Mouse (Mus musculus) MEL (cell line): Measurements from ENCODE around the gene Psrc1. TPM values are rescaled to one million over a fixed set of nuclear protein-coding genes. Genes with fewer than 3 reads are reported as not detected.

Experiments used
- DNase-seq: peaks from one replicate; pipeline ENCODE4 v3.0.0; 2011; ENCODE audit warnings: low read depth, low spot score
- H3K27ac ChIP-seq: 2 replicates; pipeline ENCODE4 v1.5.1; 2012; ENCODE audit warnings: low read depth, mild to moderate bottlenecking, control low read depth, low read length, moderate library complexity; ENCODE audit not compliant: control insufficient read depth
- H3K27me3 ChIP-seq, 2 experiments: fragments of 150-350 bp in 1 of 2; sonication (generic) in 1 of 2; 2 replicates each; pipeline ENCODE4 v1.6.1; 2012; ENCODE audit warnings: low read length in 2 of 2, mild to moderate bottlenecking in 2 of 2, improper control_type of control experiment in 1 of 2, moderate library complexity in 1 of 2; ENCODE audit not compliant: insufficient read depth in 2 of 2, control insufficient read depth in 1 of 2
- H3K36me3 ChIP-seq, 2 experiments: 2 replicates each; pipeline ENCODE4 v1.6.1; 2012 to 2014; ENCODE audit warnings: low read length in 2 of 2, improper control_type of control experiment in 1 of 2, inconsistent platforms in 1 of 2, mild to moderate bottlenecking in 1 of 2; ENCODE audit not compliant: insufficient read depth in 2 of 2, control insufficient read depth in 1 of 2
- H3K4me1 ChIP-seq, 2 experiments: fragments of 150-350 bp in 1 of 2; sonication (generic) in 1 of 2; 2 replicates each; pipeline ENCODE4 v1.6.1; 2012; ENCODE audit warnings: low read length in 2 of 2, improper control_type of control experiment in 1 of 2, mild to moderate bottlenecking in 1 of 2; ENCODE audit not compliant: insufficient read depth in 2 of 2, control insufficient read depth in 1 of 2
- H3K4me3 ChIP-seq, 2 experiments: fragments of 150-350 bp in 1 of 2; sonication (generic) in 1 of 2; 2 replicates each; pipeline ENCODE4 v1.5.1; 2012; ENCODE audit warnings: low read depth in 2 of 2, low read length in 2 of 2, mild to moderate bottlenecking in 2 of 2, moderate library complexity in 2 of 2, control low read depth in 1 of 2, improper control_type of control experiment in 1 of 2; ENCODE audit not compliant: control insufficient read depth in 1 of 2, insufficient read depth in 1 of 2
- H3K79me2 ChIP-seq: 2 replicates; pipeline ENCODE4 v1.6.1; 2012; ENCODE audit warnings: mild to moderate bottlenecking, low read length, moderate library complexity; ENCODE audit not compliant: control insufficient read depth, poor library complexity, insufficient read depth
- H3K9ac ChIP-seq: 2 replicates; pipeline ENCODE4 v1.6.1; 2012; ENCODE audit warnings: low read depth, mild to moderate bottlenecking, control low read depth, low read length, moderate library complexity; ENCODE audit not compliant: control insufficient read depth, poor library complexity, severe bottlenecking
- H3K9me3 ChIP-seq: fragments of 150-350 bp; sonication (generic); replicated peaks from 2 replicates; pipeline ENCODE4 v1.6.1; 2012; ENCODE audit warnings: mild to moderate bottlenecking, low read length, improper control_type of control experiment, moderate library complexity; ENCODE audit not compliant: insufficient read depth
- BHLHE40 ChIP-seq: IDR thresholded peaks from 2 replicates; pipeline ENCODE4 v1.6.1; 2012; ENCODE audit warnings: low read depth, mild to moderate bottlenecking, inconsistent platforms, low read length, improper control_type of control experiment, borderline replicate concordance
- CHD1 ChIP-seq: IDR thresholded peaks from 2 replicates; pipeline ENCODE4 v1.6.1; 2012; ENCODE audit warnings: low read depth, mild to moderate bottlenecking, inconsistent platforms, low read length, improper control_type of control experiment
- CHD2 ChIP-seq: IDR thresholded peaks from 2 replicates; pipeline ENCODE4 v1.6.1; 2011; ENCODE audit warnings: low read length, improper control_type of control experiment
- E2F4 ChIP-seq: IDR thresholded peaks from 2 replicates; pipeline ENCODE4 v1.6.1; 2011; ENCODE audit warnings: low read depth, low read length, improper control_type of control experiment, borderline replicate concordance
- ELF1 ChIP-seq: IDR thresholded peaks from 2 replicates; pipeline ENCODE4 v1.6.1; 2014; ENCODE audit warnings: low read depth, mild to moderate bottlenecking, inconsistent platforms, low read length, improper control_type of control experiment, moderate library complexity
- EP300 ChIP-seq, 2 experiments: IDR thresholded peaks; 2 replicates each; pipeline ENCODE4 v1.6.1; 2011; ENCODE audit warnings: improper control_type of control experiment in 2 of 2, low read length in 2 of 2, low read depth in 1 of 2, mild to moderate bottlenecking in 1 of 2
- ETS1 ChIP-seq: IDR thresholded peaks from 2 replicates; pipeline ENCODE4 v1.6.1; 2012; ENCODE audit warnings: low read depth, mild to moderate bottlenecking, inconsistent platforms, low read length, improper control_type of control experiment, moderate library complexity
- GABPA ChIP-seq: IDR thresholded peaks from 2 replicates; pipeline ENCODE4 v1.6.1; 2012; ENCODE audit warnings: low read depth, mild to moderate bottlenecking, inconsistent platforms, low read length, improper control_type of control experiment, moderate library complexity
- HCFC1 ChIP-seq: IDR thresholded peaks from 2 replicates; pipeline ENCODE4 v1.6.1; 2012; ENCODE audit warnings: low read depth, mild to moderate bottlenecking, inconsistent platforms, low read length, improper control_type of control experiment, moderate library complexity
- JUND ChIP-seq: IDR thresholded peaks from 2 replicates; pipeline ENCODE4 v1.6.1; 2011; ENCODE audit warnings: low read depth, mild to moderate bottlenecking, improper control_type of control experiment, low read length
- KAT2A ChIP-seq: conservative IDR thresholded peaks from 2 replicates; pipeline ENCODE4 v1.6.1; 2012; ENCODE audit warnings: low read depth, low read length, improper control_type of control experiment, inconsistent platforms
- MAFK ChIP-seq: IDR thresholded peaks from 2 replicates; pipeline ENCODE4 v1.6.1; 2011; ENCODE audit warnings: low read depth, mild to moderate bottlenecking, low read length, improper control_type of control experiment, borderline replicate concordance
- MAX ChIP-seq: IDR thresholded peaks from 2 replicates; pipeline ENCODE4 v1.6.1; 2011; ENCODE audit warnings: low read length, improper control_type of control experiment
- MYC ChIP-seq: IDR thresholded peaks from 2 replicates; pipeline ENCODE4 v1.6.1; 2011; ENCODE audit warnings: low read depth, mild to moderate bottlenecking, low read length, improper control_type of control experiment, moderate library complexity
- NELFE ChIP-seq: IDR thresholded peaks from 2 replicates; pipeline ENCODE4 v1.6.1; 2011; ENCODE audit warnings: low read depth, low read length, improper control_type of control experiment
- NRF1 ChIP-seq: IDR thresholded peaks from 2 replicates; pipeline ENCODE4 v1.6.1; 2014; ENCODE audit warnings: low read depth, mild to moderate bottlenecking, inconsistent platforms, low read length, improper control_type of control experiment, moderate library complexity; ENCODE audit not compliant: poor library complexity, insufficient read depth, severe bottlenecking
- POLR2A ChIP-seq, 2 experiments: IDR thresholded peaks; 2 replicates each; pipeline ENCODE4 v1.6.1; 2011 to 2012; ENCODE audit warnings: low read length in 2 of 2, mild to moderate bottlenecking in 2 of 2, control low read depth in 1 of 2, improper control_type of control experiment in 1 of 2, low read depth in 1 of 2, moderate library complexity in 1 of 2; ENCODE audit not compliant: control insufficient read depth in 1 of 2, insufficient read depth in 1 of 2, poor library complexity in 1 of 2
- POLR2AphosphoS5 ChIP-seq: IDR thresholded peaks from 2 replicates; pipeline ENCODE4 v1.6.1; 2012; ENCODE audit warnings: low read depth, borderline replicate concordance, mild to moderate bottlenecking, inconsistent platforms, low read length, moderate library complexity, mixed read lengths
- RCOR1 ChIP-seq: IDR thresholded peaks from 2 replicates; pipeline ENCODE4 v1.6.1; 2012; ENCODE audit warnings: low read depth, mild to moderate bottlenecking, inconsistent platforms, low read length, improper control_type of control experiment
- SIN3A ChIP-seq: IDR thresholded peaks from 2 replicates; pipeline ENCODE4 v1.6.1; 2012; ENCODE audit warnings: low read length, improper control_type of control experiment, inconsistent platforms
- TBP ChIP-seq: IDR thresholded peaks from 2 replicates; pipeline ENCODE4 v1.8.0; 2011; ENCODE audit warnings: low read depth, low read length, improper control_type of control experiment
- TCF12 ChIP-seq: IDR thresholded peaks from 2 replicates; pipeline ENCODE4 v1.6.1; 2014; ENCODE audit warnings: low read depth, mild to moderate bottlenecking, inconsistent platforms, low read length, improper control_type of control experiment, moderate library complexity
- USF2 ChIP-seq, 2 experiments: IDR thresholded peaks; 2 replicates each; pipeline ENCODE4 v1.6.1; 2011 to 2012; ENCODE audit warnings: improper control_type of control experiment in 2 of 2, low read length in 2 of 2, borderline replicate concordance in 1 of 2, inconsistent platforms in 1 of 2, low read depth in 1 of 2, mild to moderate bottlenecking in 1 of 2; ENCODE audit not compliant: insufficient read depth in 1 of 2
- ZC3H11A ChIP-seq: IDR thresholded peaks from 2 replicates; pipeline ENCODE4 v1.6.1; 2012; ENCODE audit warnings: low read depth, mild to moderate bottlenecking, inconsistent platforms, low read length, improper control_type of control experiment
- ZKSCAN1 ChIP-seq: IDR thresholded peaks from 2 replicates; pipeline ENCODE4 v1.6.1; 2012; ENCODE audit warnings: low read depth, mild to moderate bottlenecking, inconsistent platforms, low read length, improper control_type of control experiment, moderate library complexity
- ZMIZ1 ChIP-seq: IDR thresholded peaks from 2 replicates; pipeline ENCODE4 v1.6.1; 2012; ENCODE audit warnings: low read depth, mild to moderate bottlenecking, inconsistent platforms, low read length, improper control_type of control experiment, moderate library complexity
- ZNF384 ChIP-seq: IDR thresholded peaks from 2 replicates; pipeline ENCODE4 v1.6.1; 2012; ENCODE audit warnings: low read depth, mild to moderate bottlenecking, inconsistent platforms, low read length, improper control_type of control experiment
- polyA plus RNA-seq, 2 experiments: library from polyadenylated mRNA; stranded (reverse) in 1 of 2; unstranded in 1 of 2; fragments of >175 nt in 1 of 2; fragments of >200 nt in 1 of 2; gene quantifications; 2 replicates each; pipeline versions ENCODE4 v1.2.1 to v1.2.4; 2012; ENCODE audit warnings: low replicate concordance in 2 of 2, low read depth in 1 of 2; ENCODE audit not compliant: insufficient read length in 2 of 2, insufficient read depth in 1 of 2, missing spikeins in 1 of 2
- total RNA-seq: library from RNA; depleted of rRNA; stranded (reverse); fragments of 300-350 nt; gene quantifications from 2 replicates; pipeline ENCODE4 v1.2.3, GENCODE M21; 2012

The Psrc1 gene
- total and polyA plus RNA-seq, 3 experiments, result 14.6 to 37.3 TPM; not detected in 1

DNA sequence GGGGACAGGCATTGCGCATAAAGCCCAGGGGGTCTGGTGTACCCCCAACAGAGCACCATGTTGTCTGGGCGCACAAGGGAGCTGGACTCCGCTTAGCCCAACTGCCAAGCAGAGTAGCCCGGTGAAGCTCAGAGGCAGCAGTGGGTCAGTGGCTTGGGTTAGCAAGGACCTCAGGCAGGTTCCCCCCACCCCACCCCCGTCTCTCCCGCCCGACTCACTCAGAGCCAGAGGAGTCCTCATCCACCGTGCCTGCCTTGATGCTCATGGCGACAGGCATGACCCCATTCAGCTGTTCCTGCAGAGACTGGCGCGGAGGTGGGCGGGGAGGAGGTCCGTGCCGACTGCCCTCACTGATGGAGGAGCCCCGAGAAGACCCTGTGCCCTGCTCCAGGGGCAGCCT, 9.2 kb downstream of the Psrc1 start:
- Histone ChIP-seq H3K27me3 (peaks cover 0 to 4% of the 10 kb centered on the region in 2 experiments; a peak in 2 of 4 replicates), H3K27ac (no peak overlapping the region), H3K79me2 (no peaks in the 10 kb centered on the region), H3K9me3 (no peaks in the 10 kb centered on the region), H3K9ac (no peak overlapping the region), H3K4me3 (no peak overlapping the region), H3K4me1 (no peaks in the 10 kb centered on the region), H3K36me3 (no peaks in the 10 kb centered on the region)
- no peak for DNase-seq
- TF ChIP-seq ETS1 (no peak), TCF12 (no peak), GABPA (no peak), ZMIZ1 (no peak), EP300 (IDR thresholded peaks at IDR 0.05; ENCODE audit: low read depth in 1 of 2, low read length in 2 of 2) (no peak), JUND (no peak)

GRCm38 (mm10) chr3:108398281-108398680, 14.6 kb downstream of the Psrc1 start:
- no peak overlapping the region for H3K4me3 ChIP-seq
- H3K36me3 ChIP-seq, result no peaks in the 10 kb centered on the region
- no peak for DNase-seq
- no peak overlapping the region for H3K27ac ChIP-seq
- H3K27me3 ChIP-seq, result 0 out of 4 replicates have a peak, but pooled peaks cover 0 to 2% of the 10 kb centered on the region in 2 experiments
- no peak overlapping the region for H3K9ac ChIP-seq
- TF ChIP-seq MAX (no peak), CHD2 (no peak), TCF12 (no peak), ZNF384 (no peak), RCOR1 (no peak), POLR2AphosphoS5 (no peak), MYC (no peak)
- no peaks in the 10 kb centered on the region for H3K79me2 ChIP-seq
- H3K9me3 ChIP-seq, result no peaks in the 10 kb centered on the region
- H3K4me1 ChIP-seq, result no peaks in the 10 kb centered on the region

DNA sequence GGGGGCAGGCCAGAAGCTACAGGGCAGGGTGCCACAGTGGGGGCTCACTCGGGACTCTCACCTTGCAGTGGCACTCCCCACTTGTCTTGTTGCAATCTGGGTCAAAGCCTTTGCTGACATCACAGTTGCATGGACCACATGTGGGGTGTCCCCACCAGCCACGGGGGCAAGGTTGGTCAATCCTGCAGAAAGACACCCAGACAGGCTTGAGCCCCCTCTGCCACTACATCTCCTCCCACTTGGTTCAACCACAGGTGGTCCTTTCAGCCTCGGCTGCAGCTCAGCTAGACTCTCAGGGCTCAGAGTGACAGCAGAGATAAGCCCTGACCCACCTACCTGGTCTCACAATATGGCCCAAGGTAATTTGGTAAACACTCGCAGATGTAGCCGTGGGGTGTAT, 16.8 kb downstream of the Psrc1 start:
- no peak for DNase-seq
- no peaks in the 10 kb centered on the region for H3K79me2 ChIP-seq
- H3K27ac ChIP-seq, result no peak overlapping the region
- no peaks in the 10 kb centered on the region for H3K27me3 ChIP-seq
- no peaks in the 10 kb centered on the region for H3K9me3 ChIP-seq
- no peaks in the 10 kb centered on the region for H3K4me1 ChIP-seq
- H3K36me3 ChIP-seq, result no peaks in the 10 kb centered on the region
- H3K4me3 ChIP-seq, result no peak overlapping the region
- no peak overlapping the region for H3K9ac ChIP-seq
- TF ChIP-seq NELFE (no peak), TCF12 (no peak), ZC3H11A (no peak), MAFK (no peak), SIN3A (no peak), BHLHE40 (no peak), CHD1 (no peak), TBP (no peak), ELF1 (no peak), USF2 (IDR thresholded peaks at IDR 0.05; ENCODE audit: borderline replicate concordance in 1 of 2, insufficient read depth in 1 of 2, low read depth in 1 of 2, low read length in 2 of 2) (no peak), KAT2A (no peak), CHD2 (no peak), NRF1 (no peak), ZKSCAN1 (no peak), JUND (no peak), POLR2A (IDR thresholded peaks at IDR 0.05; ENCODE audit: control insufficient read depth in 1 of 2, insufficient read depth in 1 of 2, low read depth in 1 of 2, low read length in 2 of 2, poor library complexity in 1 of 2) (no peak), E2F4 (no peak), HCFC1 (no peak)
